ENCODE assay signal across 8 mouse cellular contexts in the genomic region with DNA sequence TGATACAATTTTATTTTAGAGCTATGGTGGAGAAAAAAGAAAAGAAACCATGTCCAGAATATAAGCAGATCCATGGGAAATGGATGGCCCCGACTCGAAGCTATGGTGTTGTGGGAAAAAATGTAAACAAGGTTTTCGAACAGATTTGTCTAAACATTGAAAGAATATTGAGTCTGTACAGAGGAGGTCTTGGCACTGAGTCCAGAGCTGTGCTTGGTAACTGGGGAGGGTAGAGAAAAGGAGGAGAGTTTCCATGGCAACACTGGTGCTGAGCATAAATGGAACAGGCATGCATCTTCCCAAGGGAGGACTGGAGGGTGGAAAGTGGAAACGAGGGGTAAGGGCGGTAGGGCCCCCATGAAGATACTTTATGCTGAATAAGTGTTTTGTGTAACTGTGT.
A peak's percentile ranks its signal among the peaks of the same experiment; 100 is the strongest.
DNase-seq lines count a peak whose midpoint lies in the region; ATAC-seq lines count a peak whose summit lies in the region.

No protein-coding gene starts in this region.

- peak; percentile 83 for ATAC-seq in intestine, embryonic 15.5 days
- peak; percentile 86 for ATAC-seq in midbrain, embryonic 12.5 days (ENCODE audit: low FRiP score, low read depth)

- 30% methylated on average over 5 of the region's 5 CpGs for WGBS in intestine, embryonic 15.5 days
- WGBS in midbrain, embryonic 12.5 days: 5% methylated on average over 5 of the region's 5 CpGs

- no peaks in the 10 kb centered on the region for H3K9me3 ChIP-seq in intestine, embryonic 15.5 days
- peaks cover 2% of the 10 kb centered on the region; the same call in 1 of the 2 replicates for H3K9me3 ChIP-seq in midbrain, embryonic 12.5 days

- H3K4me1 ChIP-seq in intestine, embryonic 15.5 days (replicated peaks): no peaks in the 10 kb centered on the region
- peaks cover 5% of the 10 kb centered on the region; the same call in 1 of the 2 replicates for H3K4me1 ChIP-seq in midbrain, embryonic 12.5 days

- intact Hi-C loops in heart, postnatal 36 days (cut with DNase I): loop anchor here (2.0 kb wide), 1 partner anchor 1482 kb away; no protein-coding TSS in a partner anchor

- no peak overlapping the region for H3K4me2 ChIP-seq in intestine, embryonic 15.5 days (replicated peaks)
- 0 out of 2 replicates have a peak overlapping the region, but pooled peaks have one; percentile 1 for H3K4me2 ChIP-seq in midbrain, embryonic 12.5 days (replicated peaks)

- no peak overlapping the region for H3K27ac ChIP-seq in intestine, embryonic 15.5 days
- H3K27ac ChIP-seq in midbrain, embryonic 12.5 days (replicated peaks): peak overlapping the region; percentile 55

- no peak overlapping the region for H3K4me3 ChIP-seq in intestine, embryonic 15.5 days (replicated peaks)
- H3K4me3 ChIP-seq in midbrain, embryonic 12.5 days: no peak overlapping the region

- no peaks in the 10 kb centered on the region for H3K36me3 ChIP-seq in intestine, embryonic 15.5 days
- 0 out of 2 replicates have a peak, but pooled peaks cover under 1% of the 10 kb centered on the region for H3K36me3 ChIP-seq in midbrain, embryonic 12.5 days

- H3K9ac ChIP-seq in intestine, embryonic 15.5 days: no peak overlapping the region
- H3K9ac ChIP-seq in midbrain, embryonic 12.5 days (replicated peaks): no peak overlapping the region

- H3K27me3 ChIP-seq in intestine, embryonic 15.5 days (replicated peaks): no peaks in the 10 kb centered on the region
- H3K27me3 ChIP-seq in midbrain, embryonic 12.5 days: no peaks in the 10 kb centered on the region

- DNase-seq in Muller cell, postnatal 12 days (ENCODE audit: inconsistent ontology term): peak; percentile 9
- DNase-seq in embryo, embryonic 9.5 days (ENCODE audit: extremely low spot score): peak; percentile 43
- DNase-seq in urinary bladder, adult 18-20 months (ENCODE audit: low spot score in 2 of 2): no peak
- DNase-seq in heart, postnatal 36 days: no peak
- DNase-seq in kidney, postnatal 36 days: no peak
- no peak for DNase-seq in heart, adult 11 months

Comparison
In these comparisons a context has a peak if more than half of its experiments do, and no peak if none do; other contexts are left out.
1. DNase-seq: peak in Muller cell, postnatal 12 days (single experiment) and embryo, embryonic 9.5 days (single experiment); none in urinary bladder, adult 18-20 months (0 of 2), heart, postnatal 36 days (0 of 2), kidney, postnatal 36 days (0 of 2) and heart, adult 11 months (single experiment).